Mouse (Mus musculus): Measurements from ENCODE around the gene Ispd. TPM values are rescaled to one million over a fixed set of nuclear protein-coding genes. Genes with fewer than 3 reads are reported as not detected.
"Not testable (repeated sequence)": the region's sequence is repeated elsewhere in the genome, so short reads cannot be mapped to it uniquely, and the experiment has no call there.

Ispd gene
- polyA plus RNA-seq (2016; fragmentation: Nextera tagmentation; extraction: Ambion mirVana), result 7.2 and 9.2 TPM in 2 replicates

GRCm38 (mm10) chr12:36381441-36382340, at the start of gene Ispd, which contains the start of gene D630036H23Rik:
TSS of gene Ispd (plus strand) at chr12:36381450.
TSS of gene D630036H23Rik (minus strand) at chr12:36382181.
- no peaks in the 10 kb centered on the region for H3K36me3 ChIP-seq
- peak; percentile 80 for DNase-seq (ENCODE audit: low spot score)
- no peaks in the 10 kb centered on the region for H3K27me3 ChIP-seq (ENCODE audit: low read depth, poor library complexity, severe bottlenecking)
- WGBS, result under 1% methylated on average over 64 of the region's 64 CpGs
- H3K9me3 ChIP-seq (replicated peaks), result no peaks in the 10 kb centered on the region
- H3K4me3 ChIP-seq, result peak within 1 kb of the TSS; percentile 66
- H3K27ac ChIP-seq (replicated peaks), result peak within 1 kb of the TSS; percentile 94
- H3K4me1 ChIP-seq, result peaks cover 27% of the 10 kb centered on the region

DNA sequence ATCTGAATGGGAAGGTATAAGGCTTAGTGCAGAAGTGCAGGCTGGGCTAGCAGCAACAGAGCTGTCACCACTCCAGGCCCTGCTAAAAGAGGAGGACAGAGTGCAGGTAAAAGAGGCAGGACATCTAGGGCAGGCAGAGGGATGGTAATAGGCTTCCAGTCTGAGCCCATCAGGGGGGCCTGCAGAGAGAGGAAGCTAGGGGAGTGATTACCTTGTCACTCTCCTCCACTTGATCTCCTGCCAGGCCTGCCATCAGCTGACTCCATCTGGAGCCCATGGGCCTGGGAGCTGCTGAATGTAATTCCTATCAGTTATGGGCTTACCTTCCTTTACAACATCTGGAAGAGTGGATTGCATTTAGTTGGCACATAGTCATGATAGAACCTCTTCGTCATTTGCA, 48.6 kb upstream of the Ispd start:
- 94% methylated on average over 1 of the region's 1 CpGs for WGBS
- H3K4me3 ChIP-seq, result no peak overlapping the region
- DNase-seq (ENCODE audit: low spot score), result no peak
- H3K9me3 ChIP-seq (replicated peaks), result no peaks in the 10 kb centered on the region
- H3K27ac ChIP-seq (replicated peaks), result no peak overlapping the region
- H3K27me3 ChIP-seq (ENCODE audit: low read depth, poor library complexity, severe bottlenecking), result no peaks in the 10 kb centered on the region
- H3K4me1 ChIP-seq, result no peaks in the 10 kb centered on the region
- no peaks in the 10 kb centered on the region for H3K36me3 ChIP-seq

- H3K27me3 ChIP-seq (ENCODE audit: low read depth, poor library complexity, severe bottlenecking), result no peaks in the 10 kb centered on the region
- H3K27ac ChIP-seq (replicated peaks), result no peak overlapping the region
- DNase-seq (ENCODE audit: low spot score), result no peak
- no peaks in the 10 kb centered on the region for H3K4me1 ChIP-seq
- H3K9me3 ChIP-seq (replicated peaks), result no peaks in the 10 kb centered on the region
- WGBS, result 85% methylated on average over 9 of the region's 9 CpGs
- H3K36me3 ChIP-seq, result no peaks in the 10 kb centered on the region
- no peak overlapping the region for H3K4me3 ChIP-seq
Measured at GRCm38 (mm10) chr12:36333837-36334281, 47.4 kb upstream of the Ispd start.

DNA sequence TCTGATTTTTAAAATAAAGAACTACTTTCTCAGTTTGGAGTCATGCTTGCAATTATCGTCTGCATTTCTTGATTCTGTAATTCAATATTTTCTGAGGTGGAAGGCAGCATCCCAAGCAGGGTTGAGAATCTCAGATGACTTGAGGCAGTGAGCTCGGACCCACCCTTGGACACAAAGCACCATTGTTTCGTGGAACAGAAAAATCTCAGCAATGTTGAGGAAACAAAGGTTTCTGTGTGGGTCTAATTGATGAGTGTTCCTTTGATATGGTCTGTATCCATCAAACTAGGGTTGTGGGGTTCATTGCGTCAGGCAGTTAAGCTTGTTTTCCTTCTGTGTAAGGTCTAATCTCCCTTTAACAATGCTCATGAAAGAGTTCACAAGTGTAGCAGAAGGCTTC, 37.1 kb upstream of the Ispd start:
- Histone ChIP-seq H3K36me3 (no peaks in the 10 kb centered on the region), H3K4me1 (no peaks in the 10 kb centered on the region), H3K4me3 (no peak overlapping the region), H3K27me3 (ENCODE audit: low read depth, poor library complexity, severe bottlenecking) (no peaks in the 10 kb centered on the region), H3K27ac (replicated peaks) (no peak overlapping the region), H3K9me3 (replicated peaks) (no peaks in the 10 kb centered on the region)
- WGBS, result 79% methylated on average over 4 of the region's 4 CpGs
- DNase-seq (ENCODE audit: low spot score), result no peak

GRCm38 (mm10) chr12:36360064-36360463, 21.2 kb upstream of the Ispd start:
- WGBS, result 89% methylated on average over 3 of the region's 3 CpGs
- H3K36me3 ChIP-seq, result no peaks in the 10 kb centered on the region
- H3K4me1 ChIP-seq, result no peaks in the 10 kb centered on the region
- H3K4me3 ChIP-seq, result no peak overlapping the region
- no peaks in the 10 kb centered on the region for H3K9me3 ChIP-seq (replicated peaks)
- no peak overlapping the region for H3K27ac ChIP-seq (replicated peaks)
- DNase-seq (ENCODE audit: low spot score), result no peak
- H3K27me3 ChIP-seq (ENCODE audit: low read depth, poor library complexity, severe bottlenecking), result no peaks in the 10 kb centered on the region

- no peak overlapping the region for H3K4me3 ChIP-seq
- H3K4me1 ChIP-seq, result no peaks in the 10 kb centered on the region
- 90% methylated on average over 5 of the region's 5 CpGs for WGBS
Measured at GRCm38 (mm10) chr12:36360693-36361092, 20.6 kb upstream of the Ispd start.

GRCm38 (mm10) chr12:36364013-36364412, 17.2 kb upstream of the Ispd start:
- H3K27ac ChIP-seq (replicated peaks), result no peak overlapping the region
- no peak overlapping the region for H3K4me3 ChIP-seq
- no peaks in the 10 kb centered on the region for H3K9me3 ChIP-seq (replicated peaks)
- H3K27me3 ChIP-seq (ENCODE audit: low read depth, poor library complexity, severe bottlenecking), result no peaks in the 10 kb centered on the region
- 93% methylated on average over 4 of the region's 4 CpGs for WGBS
- no peaks in the 10 kb centered on the region for H3K36me3 ChIP-seq
- DNase-seq (ENCODE audit: low spot score), result no peak
- H3K4me1 ChIP-seq, result no peaks in the 10 kb centered on the region

More at GRCm38 (mm10) chr12:36360693-36361092, 20.6 kb upstream of the Ispd start:
- H3K9me3 ChIP-seq (replicated peaks), result no peaks in the 10 kb centered on the region
- H3K27ac ChIP-seq (replicated peaks), result no peak overlapping the region
- no peaks in the 10 kb centered on the region for H3K27me3 ChIP-seq (ENCODE audit: low read depth, poor library complexity, severe bottlenecking)
- DNase-seq (ENCODE audit: low spot score), result no peak
- H3K36me3 ChIP-seq, result no peaks in the 10 kb centered on the region

GRCm38 (mm10) chr12:36373237-36373998, 7.8 kb upstream of the Ispd start:
- WGBS, result 55% methylated on average over 4 of the region's 4 CpGs
- Histone ChIP-seq H3K27me3 (ENCODE audit: low read depth, poor library complexity, severe bottlenecking) (no peaks in the 10 kb centered on the region), H3K36me3 (no peaks in the 10 kb centered on the region), H3K27ac (replicated peaks) (no peak overlapping the region), H3K4me3 (no peak overlapping the region), H3K4me1 (no peaks in the 10 kb centered on the region), H3K9me3 (replicated peaks) (no peaks in the 10 kb centered on the region)
- DNase-seq (ENCODE audit: low spot score), result no peak

- H3K27ac ChIP-seq (replicated peaks); H3K9me3 ChIP-seq (replicated peaks); H3K36me3 ChIP-seq; H3K27me3 ChIP-seq (ENCODE audit: low read depth, poor library complexity, severe bottlenecking); H3K4me3 ChIP-seq; DNase-seq (ENCODE audit: low spot score): not testable (repeated sequence)
- WGBS, result 92% methylated on average over 3 of the region's 4 CpGs
- H3K4me1 ChIP-seq, result peaks cover 17% of the 10 kb centered on the region
Measured at GRCm38 (mm10) chr12:36376391-36376790, 4.9 kb upstream of the Ispd start.

GRCm38 (mm10) chr12:36380254-36380653, 996 bp upstream of the Ispd start:
- Histone ChIP-seq H3K27ac (replicated peaks) (no peak overlapping the region), H3K36me3 (no peaks in the 10 kb centered on the region), H3K4me1 (peaks cover 27% of the 10 kb centered on the region), H3K27me3 (ENCODE audit: low read depth, poor library complexity, severe bottlenecking) (no peaks in the 10 kb centered on the region), H3K9me3 (replicated peaks) (no peaks in the 10 kb centered on the region), H3K4me3 (no peak overlapping the region)
- DNase-seq (ENCODE audit: low spot score), result no peak
- WGBS, result 37% methylated on average over 3 of the region's 3 CpGs

DNA sequence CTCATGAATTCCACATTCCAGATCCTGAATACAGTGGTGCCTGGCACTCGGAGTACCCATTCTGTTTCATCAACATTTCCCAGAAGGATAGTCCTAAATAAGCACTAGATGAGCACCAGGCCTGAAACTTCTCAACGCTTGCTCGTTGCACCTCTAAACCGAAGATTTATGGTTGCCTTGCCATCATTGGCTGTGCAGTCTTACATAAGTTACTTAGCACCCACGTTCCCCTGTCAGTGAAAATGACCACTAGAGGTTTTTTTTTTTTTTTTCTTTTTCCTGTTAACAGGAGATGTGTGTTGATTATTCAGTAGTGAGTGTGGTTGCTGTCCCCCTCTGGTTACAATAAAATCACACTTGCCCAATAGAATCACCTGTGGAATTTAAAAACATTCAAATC, 444 bp upstream of the Ispd start:
- Histone ChIP-seq H3K9me3 (replicated peaks) (no peaks in the 10 kb centered on the region), H3K27ac (replicated peaks) (no peak overlapping the region), H3K4me1 (peaks cover 27% of the 10 kb centered on the region), H3K27me3 (ENCODE audit: low read depth, poor library complexity, severe bottlenecking) (no peaks in the 10 kb centered on the region), H3K4me3 (no peak overlapping the region), H3K36me3 (no peaks in the 10 kb centered on the region)
- WGBS, result 76% methylated on average over 5 of the region's 5 CpGs
- DNase-seq (ENCODE audit: low spot score), result peak; percentile 13

- Histone ChIP-seq H3K27ac (replicated peaks) (no peak overlapping the region), H3K27me3 (ENCODE audit: low read depth, poor library complexity, severe bottlenecking) (no peaks in the 10 kb centered on the region), H3K4me3 (no peak overlapping the region), H3K9me3 (replicated peaks) (no peaks in the 10 kb centered on the region), H3K4me1 (peaks cover 20% of the 10 kb centered on the region), H3K36me3 (no peaks in the 10 kb centered on the region)
- 77% methylated on average over 6 of the region's 6 CpGs for WGBS
- no peak for DNase-seq (ENCODE audit: low spot score)
Measured at GRCm38 (mm10) chr12:36385386-36385785, 4.1 kb downstream of the Ispd start.

GRCm38 (mm10) chr12:36386991-36387390, 5.7 kb downstream of the Ispd start:
- DNase-seq (ENCODE audit: low spot score), result no peak
- H3K36me3 ChIP-seq, result peaks cover 3% of the 10 kb centered on the region; the same call in 1 of the 2 replicates
- 95% methylated on average over 4 of the region's 4 CpGs for WGBS
- no peaks in the 10 kb centered on the region for H3K9me3 ChIP-seq (replicated peaks)
- no peak overlapping the region for H3K4me3 ChIP-seq
- H3K4me1 ChIP-seq, result peaks cover 4% of the 10 kb centered on the region
- H3K27me3 ChIP-seq (ENCODE audit: low read depth, poor library complexity, severe bottlenecking), result no peaks in the 10 kb centered on the region
- no peak overlapping the region for H3K27ac ChIP-seq (replicated peaks)

Measured in midbrain, embryonic 10.5 days (tissue).